Mouse (Mus musculus) thymus, postnatal 10 days (tissue): ENCODE measurements around the gene Wdr54.

Source experiments
- DNase-seq, 2 experiments: peaks; one replicate each; pipeline ENCODE4 v3.0.0; 2021; ENCODE audit warnings: low spot score in 2 of 2

The Wdr54 gene

DNA sequence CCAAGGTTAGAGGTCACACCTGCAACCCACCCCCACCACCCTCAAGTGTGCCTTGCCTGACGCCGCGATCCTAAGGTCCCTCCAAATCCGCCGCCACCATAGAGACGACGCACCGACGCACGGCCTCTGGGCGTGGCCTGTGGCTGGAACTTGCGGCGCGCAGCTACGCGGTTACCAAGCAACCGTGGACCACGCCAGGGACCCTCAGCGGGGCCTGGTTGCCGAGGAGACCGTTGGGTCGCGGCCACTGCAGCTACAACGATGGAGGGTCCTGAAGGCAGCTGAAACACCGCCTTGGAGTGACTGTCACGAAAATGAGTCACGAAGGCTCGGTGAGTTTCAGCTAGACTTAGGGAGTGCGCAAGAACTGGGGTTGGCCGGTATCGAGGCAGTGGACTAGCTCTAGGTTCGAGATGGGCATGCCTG is at the start of gene Wdr54, which contains the start of gene 1700003E16Rik:
Gene Wdr54 (minus strand): TSS at position 139 of the 426 bp plus-strand sequence.
Gene 1700003E16Rik (plus strand): TSS at position 146 of the 426 bp plus-strand sequence.
- DNase-seq: peak; percentile 18 to 36

DNA sequence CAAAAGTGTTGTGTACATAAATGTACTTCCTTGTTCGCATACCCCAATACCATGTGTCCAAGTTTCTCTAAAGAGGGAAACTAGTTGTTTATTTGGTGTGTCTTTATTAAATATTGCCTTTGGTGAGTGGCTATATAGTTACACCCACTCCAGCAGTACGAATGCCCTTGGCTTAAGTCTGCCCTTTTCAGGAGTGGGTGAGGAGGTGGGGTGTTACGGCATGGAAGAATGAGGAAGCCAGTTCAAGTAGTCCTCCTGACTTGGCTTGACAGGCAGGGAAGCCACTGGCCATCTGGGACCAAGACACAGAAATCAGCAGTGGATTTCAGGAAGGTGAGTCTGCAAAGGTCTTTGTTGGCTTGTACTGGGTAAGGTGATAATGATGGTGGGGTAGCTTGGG is 49.7 kb upstream of the Wdr54 start:
- no peak for DNase-seq

DNA sequence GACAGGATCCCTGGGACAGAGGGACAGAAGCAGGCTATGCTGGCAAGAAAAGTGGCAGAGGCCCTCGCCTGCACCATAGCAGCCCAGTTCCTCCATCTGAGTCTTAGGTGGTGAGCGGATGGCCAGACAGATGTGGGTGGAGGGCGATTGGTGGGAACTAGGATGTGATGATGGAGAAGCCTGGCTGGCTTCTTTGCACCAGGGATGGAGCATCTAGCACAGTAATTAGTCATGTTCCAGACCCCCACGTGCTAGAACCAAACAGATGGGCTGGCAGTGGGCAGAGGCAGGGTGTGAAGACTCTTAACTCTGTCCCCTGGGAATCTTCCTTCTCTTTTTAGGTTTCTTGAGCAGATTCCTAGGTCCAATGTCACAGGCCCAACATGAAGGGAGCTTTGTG is 47.1 kb upstream of the Wdr54 start:
- no peak for DNase-seq

DNA sequence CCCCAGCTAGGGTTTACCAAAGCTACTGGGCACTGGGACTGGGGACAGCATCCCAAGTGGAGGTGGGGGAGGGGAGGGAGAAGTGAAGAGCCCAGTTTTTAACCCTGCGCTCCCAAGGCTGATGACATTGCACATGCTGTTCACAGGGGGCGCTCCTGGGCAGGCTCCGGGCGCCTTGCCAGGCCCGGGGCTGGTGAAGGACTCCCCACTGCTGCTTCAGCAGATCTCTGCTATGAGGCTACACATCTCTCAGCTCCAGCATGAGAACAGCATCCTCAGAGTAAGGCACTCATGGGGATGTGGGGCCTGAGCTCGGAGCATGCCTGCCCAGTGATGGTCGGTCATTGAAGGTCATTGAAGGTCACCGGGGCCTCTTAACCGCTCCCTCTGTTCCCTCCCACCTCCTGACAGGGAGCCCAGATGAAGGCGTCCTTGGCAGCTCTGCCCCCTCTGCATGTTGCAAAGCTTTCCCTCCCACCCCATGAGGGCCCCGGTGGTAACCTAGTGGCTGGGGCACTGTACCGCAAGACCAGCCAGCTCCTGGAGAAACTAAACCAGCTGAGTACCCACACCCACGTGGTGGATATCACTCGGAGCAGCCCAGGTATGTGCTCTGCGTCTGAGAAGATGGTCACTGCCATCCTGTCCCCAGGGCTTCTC is 41.3 kb upstream of the Wdr54 start:
- DNase-seq: no peak

DNA sequence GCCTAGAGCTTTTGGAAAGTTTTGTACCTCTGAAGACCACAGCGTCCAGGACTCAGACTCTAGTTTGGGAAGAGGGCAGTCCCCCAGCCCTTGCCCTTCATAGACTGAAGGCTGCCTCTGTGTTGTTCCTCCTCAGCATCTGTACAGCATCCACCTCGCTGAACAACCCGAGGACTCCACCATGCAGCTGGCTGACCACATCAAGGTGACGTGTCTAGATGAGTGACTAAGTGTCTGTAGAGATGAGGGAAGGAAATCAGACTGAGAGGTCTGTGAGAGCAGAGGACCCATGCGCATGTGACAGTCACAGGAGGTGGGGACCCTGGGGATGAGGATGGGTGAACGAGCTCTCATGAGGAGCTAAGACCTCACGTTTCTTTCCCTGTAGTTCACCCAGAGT is 37.4 kb upstream of the Wdr54 start:
- DNase-seq: peak; percentile 20 to 27

DNA sequence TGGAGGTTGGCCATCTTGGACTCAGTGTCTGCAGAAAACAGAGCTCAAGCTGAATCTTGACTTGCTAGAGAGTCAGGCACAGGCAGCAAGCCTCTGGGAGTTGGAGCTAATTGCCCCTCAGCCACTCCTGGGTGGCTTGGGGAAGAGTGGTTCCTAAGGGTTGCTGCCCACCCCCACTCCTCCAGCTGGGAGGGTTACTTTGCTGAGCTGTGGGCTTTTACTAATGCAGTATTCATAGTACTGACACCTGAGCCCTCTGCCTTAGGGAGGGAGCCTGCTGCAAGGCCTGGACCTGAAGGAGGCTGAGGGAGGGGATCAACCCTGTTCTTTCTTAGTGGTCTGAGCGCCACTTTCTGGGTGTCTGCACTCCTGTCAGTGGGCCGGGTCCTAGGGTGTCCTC is 30.7 kb upstream of the Wdr54 start:
- no peak for DNase-seq

DNA sequence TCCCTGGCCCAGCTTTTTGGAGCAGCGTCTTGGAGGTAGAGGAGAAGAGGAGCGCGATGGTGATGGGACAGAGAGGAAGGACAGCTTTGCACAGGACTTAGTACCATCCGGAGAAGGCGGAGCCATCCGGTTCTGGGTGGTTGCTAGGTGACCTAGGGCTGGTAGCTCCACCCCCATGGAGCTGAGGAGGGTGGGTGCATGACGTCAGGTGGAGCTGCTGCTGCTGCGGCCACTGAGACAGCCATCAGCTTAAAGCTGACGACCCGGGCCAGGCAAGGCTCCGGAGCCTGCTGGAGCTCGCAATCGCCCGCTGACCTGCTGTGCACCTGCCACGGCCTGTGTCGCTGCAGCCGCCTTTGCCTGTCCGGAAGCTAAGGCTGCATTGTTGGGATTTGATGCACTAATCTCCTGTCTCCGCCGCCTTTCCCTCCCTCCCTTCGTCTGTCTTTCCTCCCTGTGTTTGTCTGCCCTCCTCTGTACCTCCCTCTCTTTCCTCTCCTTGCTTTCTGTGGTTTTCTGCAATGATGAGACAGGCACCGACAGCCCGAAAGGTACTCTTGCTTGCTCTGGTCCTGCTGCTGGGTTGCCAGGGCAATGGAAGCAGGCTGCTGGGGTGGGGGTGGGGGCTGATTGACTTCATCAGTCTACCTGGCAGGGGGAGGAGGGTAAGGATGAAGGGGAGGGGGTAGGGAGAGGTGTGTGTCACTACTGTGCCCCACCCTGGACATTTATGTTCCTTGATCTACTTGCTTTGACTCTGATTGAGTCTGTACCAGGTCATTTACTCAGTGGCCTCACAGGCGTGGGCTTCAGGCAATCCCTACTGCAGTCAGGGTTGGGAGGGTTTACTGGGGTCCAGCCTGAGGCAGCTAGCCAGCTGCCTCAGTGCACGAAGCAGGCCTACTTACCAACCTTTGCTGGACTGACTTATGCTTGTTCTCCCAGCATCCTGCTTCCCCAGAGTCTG is 30.0 kb upstream of the Wdr54 start:
- peak; percentile 14 to 25 for DNase-seq

DNA sequence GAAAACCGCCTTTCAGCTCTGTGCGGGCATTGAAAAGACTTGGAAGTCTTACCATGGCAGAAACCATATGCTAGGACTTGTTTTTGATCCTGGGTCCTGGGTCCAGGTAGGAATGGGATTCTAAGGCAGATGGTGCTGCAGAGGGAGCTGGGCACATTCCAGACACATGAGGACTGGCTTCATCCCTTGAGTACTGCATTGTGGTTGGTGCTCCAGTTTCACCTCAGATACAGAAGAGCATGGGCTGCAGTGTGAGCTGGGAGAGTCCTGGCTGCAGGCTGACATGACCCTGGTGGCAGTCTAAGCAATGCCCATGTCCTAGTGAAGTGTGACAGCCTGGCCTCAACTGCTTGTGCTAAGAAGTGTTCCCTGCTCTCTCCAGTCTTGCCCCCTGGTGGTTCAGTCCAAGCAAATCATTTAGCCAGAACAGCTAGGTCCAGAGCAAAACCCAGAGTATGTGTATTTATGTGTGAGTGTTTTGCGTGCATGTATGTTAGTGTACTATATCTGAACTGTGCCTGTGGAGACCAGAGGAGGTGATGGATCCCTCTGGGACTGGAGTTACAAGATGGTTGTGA is 28.8 kb upstream of the Wdr54 start:
- DNase-seq: no peak

DNA sequence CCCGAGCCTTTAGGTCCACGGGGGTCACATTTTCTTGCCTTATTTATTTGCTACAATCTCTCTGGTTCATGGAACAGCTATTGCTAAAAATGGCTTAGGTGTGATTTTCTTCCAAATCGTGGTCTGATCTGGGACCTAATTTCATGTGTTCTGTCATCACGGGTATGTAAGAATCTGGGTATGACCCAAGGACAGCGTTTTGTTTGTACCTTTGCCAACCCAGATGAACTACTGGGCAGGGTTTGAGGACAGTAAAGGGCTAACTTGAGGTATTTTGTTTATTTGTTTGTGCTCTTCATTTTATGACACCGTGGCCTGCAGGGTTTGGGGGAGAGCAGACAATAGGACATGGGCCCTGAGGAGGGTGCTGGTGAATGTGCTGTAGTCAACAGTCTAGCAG is 24.4 kb upstream of the Wdr54 start:
- no peak for DNase-seq

DNA sequence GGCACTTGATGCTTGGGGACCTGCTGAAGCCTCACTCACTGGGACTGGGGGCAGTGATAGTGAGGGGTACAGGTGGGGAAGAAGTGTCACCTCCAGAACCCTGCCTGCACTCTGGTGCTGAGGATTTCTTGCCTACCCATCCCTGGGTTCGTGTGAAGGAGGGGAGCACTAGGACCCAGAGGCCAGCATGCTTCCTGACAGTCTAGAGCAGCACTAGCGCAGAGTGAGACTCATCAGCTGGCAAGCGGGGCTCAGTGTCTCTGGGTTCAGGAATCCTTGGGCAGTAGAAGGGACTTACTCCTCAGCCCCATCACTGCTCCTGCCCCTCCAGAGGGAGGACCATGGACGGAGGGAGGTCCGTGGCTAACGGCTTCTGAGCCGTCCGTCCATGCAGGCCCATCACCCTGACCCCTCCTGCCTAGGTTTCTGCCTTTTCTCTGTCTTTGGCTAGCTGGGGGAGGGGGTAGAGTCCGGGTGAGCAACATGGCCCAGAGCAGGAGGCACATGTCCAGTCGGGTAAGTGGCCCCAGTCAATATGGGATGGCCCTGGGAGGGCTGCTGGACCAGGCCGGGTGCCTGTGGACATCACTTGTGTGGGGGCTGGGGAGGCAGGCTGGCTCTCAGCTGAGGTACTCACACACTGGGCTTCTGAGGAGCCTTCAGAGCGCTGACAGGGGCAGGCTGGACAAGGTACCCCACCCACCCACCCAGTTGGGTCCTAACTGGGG is 23.4 kb upstream of the Wdr54 start:
- DNase-seq: no peak

DNA sequence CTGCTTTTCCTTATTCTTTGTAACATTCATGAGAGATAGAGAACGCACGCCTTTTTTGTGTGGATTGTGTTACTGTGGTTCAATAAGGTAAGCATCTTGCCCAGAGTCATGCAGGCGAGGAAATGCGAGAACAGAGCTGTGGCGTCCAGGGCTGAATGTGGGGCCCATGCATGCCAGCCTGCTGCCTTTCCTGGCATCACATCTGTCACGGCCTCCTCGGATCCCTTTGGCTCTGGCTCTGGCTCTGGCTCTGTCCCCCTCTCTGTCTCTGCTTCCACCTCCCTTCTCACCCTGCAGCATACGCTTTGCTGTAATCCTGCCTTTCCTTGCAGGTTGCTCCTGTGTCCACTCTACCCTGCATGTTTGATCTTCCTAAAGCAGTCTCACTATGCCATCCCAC is 19.8 kb upstream of the Wdr54 start:
- DNase-seq: no peak

DNA sequence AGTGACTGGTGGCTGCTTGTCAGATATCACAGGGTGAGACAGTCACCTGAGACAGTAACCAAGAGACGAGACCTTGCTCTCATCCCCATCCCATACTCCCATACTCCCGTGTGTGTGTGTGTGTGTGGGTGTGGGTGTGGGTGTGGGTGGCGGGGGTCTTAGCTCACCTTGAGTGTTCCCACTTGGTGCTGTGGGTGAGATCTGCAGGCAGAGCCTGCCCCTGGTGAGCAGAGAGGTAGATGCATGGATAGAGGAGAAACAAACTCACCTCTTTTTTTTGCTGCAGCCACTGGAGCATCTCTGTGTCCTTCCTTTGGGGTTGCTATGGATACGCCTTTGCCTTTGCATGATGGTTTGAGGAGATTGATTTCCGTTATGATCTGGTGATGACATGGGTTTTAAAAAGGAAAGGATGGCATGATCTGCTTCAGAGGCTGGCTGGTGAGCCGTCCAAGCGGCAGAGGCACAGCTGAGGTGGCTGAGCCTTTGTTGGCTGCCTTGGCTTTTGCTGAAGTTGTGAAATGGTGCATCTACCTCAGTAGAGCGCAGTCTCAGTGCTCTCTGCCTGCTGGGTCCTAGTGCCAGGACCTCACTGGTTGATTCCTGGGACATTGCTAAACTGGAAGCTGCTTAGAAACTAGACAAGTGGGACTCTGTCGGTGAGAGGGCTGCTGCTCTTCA is 16.2 kb upstream of the Wdr54 start:
- no peak for DNase-seq

DNA sequence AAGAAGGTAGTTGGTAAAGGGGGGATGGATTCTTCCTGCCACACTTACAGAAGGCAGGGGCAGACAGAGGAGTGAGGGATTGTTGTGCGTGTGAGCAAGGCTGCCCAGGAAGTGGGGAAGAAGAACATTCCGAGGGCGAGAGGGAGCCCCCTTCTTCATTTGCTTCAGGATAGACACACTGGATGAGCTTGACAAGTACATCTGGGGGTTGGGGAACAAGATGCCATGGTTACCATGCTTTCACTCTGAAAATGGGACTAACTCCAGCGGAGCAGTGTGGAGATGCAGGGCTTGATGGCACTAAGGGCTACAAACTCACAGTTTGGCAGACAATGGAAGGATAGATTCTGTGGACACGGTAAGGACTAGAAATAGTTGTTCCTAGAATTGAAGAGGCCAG is 14.9 kb upstream of the Wdr54 start:
- DNase-seq: no peak

DNA sequence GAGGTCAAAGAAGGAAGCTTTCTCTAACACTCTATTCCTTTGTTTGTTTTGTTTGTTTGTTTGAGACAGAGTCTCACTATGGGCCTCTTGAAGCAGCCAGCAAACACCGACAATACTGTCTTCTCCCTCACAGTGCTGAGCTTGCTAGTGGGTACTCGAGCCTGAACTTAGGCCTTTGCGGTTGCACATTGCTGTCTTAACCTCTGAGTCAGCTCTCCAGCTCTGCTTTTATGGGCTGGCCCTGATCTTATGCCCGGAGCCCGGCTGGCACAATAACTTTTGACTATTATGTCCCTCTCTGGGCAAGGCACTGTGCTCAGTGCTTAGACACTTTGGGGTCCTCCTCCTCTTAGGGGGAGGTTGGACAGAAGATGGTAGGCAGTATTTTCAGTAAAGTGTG is 13.7 kb upstream of the Wdr54 start:
- DNase-seq: no peak

DNA sequence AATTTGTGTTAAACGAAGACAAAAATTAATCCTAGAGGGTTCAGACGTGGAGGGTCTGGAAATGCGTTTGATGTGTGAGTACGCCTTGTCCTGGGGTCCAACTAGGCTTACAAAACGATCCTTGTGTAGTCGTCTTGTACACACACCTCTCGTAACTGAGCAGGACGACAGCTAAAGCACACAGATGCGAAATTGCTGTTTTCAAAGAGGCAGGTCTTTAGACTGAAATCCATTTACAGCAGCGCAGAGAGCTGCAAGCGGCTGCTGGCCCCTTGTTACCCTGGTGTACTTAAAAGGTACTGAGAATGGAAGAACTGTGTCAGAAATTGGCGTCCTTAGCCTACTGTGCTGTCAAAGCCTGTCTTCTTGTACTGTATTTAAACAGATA is 10.0 kb upstream of the Wdr54 start:
- DNase-seq: no peak

DNA sequence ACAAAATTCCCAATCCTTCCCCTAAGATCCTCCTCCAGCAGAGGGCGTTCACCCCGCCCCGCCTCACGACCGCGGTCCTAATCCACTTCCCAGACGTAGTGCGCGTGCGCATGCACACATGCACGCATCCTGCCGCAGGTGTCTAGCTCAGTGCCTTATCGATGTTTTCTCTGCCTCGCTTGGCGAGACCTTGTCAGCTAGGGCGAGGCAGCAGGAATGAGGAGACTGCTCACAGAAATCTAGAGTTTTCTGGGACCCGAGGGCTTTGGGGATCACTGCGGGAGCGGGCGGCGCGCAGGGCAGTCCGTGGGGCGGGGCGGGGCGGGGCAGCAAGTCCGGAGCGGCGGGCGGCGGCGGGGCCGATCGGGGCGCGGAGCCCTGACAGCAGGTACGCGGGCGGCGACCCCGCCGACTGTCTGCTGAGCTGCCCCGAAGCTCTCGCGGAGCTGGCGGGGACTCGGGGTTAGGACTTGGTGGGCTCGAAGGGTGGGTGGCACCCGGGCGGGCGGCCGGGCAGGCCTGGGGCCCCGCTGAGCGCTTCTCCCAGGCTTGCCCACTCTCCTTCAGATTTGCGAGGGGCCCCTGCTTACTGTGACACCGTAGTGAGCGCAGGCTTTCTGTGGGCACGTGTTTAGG is 9.5 kb upstream of the Wdr54 start, which contains the start of gene Dctn1:
Gene Dctn1 (plus strand): TSS at position 314 of the 636 bp plus-strand sequence.
- peak; percentile 88 to 94 for DNase-seq

DNA sequence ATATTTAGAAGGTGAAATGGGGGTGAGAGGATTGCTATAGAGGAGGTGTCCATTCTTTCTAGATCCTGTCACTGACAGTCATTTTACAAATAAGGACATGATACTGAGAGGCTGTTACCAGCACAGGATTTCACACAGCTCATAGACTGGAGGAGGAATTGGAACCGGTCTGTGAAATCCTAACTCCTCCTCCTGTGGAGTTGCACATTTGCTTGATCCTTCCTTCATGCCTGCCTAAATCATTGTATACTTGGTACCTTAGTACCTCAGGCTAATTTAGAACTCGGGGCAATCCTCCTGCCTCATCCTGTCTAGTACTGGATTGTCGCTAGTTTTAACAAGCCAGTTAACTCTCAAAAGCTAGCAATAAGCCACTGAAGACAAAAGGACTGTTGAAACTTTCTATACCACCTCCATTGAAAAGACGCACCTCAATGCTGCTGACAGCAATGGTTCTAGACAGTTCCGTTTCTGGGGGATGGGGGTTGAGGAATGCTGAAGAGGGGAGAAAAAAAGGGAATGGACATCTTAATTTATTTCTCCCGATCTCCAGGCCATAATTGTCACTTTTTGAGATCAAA is 8.9 kb upstream of the Wdr54 start:
- DNase-seq: no peak

DNA sequence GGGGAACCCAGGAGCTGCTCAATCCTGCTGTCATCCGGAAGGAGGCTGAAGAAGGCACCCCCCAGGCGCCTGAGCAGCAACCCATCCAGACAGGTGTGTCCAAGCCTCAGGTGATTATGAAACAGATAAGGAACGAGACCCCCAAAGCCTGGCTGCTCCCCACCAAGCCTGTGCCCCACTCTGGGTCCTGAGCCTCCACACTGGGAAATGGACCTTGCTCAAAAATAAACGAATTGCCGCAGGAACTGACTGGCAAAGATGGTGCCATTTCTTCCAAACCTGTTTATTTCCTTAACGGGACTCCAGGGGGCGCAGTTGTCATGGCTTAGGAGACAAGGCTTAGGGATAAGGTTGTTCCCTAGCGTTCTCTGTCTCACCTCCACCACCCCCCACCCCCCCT is 6.5 kb upstream of the Wdr54 start:
- DNase-seq: peak in 1 of 2 experiments; percentile 52

DNA sequence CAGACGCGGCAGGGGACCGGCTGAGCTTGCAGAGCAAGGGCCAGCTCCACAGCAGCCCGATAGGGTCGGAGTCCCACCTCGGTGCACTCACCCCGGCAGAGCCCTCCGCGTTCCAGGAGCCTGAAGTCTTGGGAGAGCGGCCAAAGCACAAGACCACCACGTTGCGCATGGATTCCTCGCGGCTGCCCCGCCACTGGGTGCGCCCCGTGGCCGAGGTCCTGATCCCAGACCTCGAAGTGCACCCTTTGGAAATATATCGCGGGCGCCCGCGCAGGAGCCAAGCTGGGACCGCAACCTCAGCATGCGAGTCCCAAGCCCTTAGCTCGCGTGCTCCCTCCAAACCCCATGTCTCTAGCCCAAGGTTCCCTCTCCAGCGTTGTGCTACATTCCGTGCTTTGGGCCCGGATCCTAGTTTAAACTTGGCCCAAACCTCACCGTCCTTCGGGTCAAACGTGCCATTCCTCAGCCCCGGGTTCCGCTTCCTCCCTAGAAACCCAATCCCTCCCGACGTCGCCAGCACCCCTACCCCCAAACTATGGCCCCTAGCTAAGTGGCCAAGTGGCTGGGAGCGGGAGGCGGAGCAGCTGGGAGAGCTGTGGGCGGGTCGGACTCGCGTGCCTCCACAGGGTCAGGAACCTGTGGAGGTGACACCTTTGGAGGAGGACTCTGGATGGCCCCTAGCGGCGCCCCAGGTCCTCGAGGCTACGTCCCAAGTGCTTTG is 5.9 kb upstream of the Wdr54 start:
- DNase-seq: no peak

DNA sequence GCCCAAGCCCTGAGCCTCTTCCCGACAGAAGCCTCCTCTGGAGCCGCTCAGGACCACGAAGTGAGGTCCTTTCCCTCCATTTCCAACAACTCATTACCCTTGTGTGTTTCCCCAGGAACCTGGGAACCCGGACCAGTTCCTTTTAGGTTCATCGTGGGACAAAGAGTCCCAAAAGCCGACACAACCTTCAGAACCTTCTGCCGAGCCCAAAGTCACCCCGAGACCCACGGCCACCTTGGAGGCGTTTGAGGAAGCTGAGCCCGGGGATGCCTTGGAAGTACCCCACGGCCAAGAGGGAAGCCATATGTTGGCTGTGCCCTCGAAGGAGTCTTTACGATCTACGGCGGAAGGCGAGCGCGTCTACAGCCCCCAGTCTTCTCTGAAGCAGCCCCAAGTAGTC is 5.2 kb upstream of the Wdr54 start:
- DNase-seq: no peak
